Mouse (Mus musculus) small intestine, adult 2 months (tissue): ENCODE measurements around the gene 1110051M20Rik.

Source experiments
- CTCF ChIP-seq: fragments of 200-500 bp; IDR thresholded peaks from 2 replicates; pipeline ENCODE4 v1.5.1; 2012; ENCODE audit warnings: low read depth, mild to moderate bottlenecking, control low read depth, inconsistent platforms, low read length, moderate library complexity, mixed read lengths; ENCODE audit not compliant: insufficient replicate concordance, insufficient read length; ENCODE audit errors: extremely low read depth
- POLR2A ChIP-seq: fragments of 200-500 bp; IDR thresholded peaks from 2 replicates; pipeline ENCODE4 v1.6.1; 2012; ENCODE audit warnings: low read depth, mild to moderate bottlenecking, control low read depth, inconsistent platforms, low read length, moderate library complexity

DNA sequence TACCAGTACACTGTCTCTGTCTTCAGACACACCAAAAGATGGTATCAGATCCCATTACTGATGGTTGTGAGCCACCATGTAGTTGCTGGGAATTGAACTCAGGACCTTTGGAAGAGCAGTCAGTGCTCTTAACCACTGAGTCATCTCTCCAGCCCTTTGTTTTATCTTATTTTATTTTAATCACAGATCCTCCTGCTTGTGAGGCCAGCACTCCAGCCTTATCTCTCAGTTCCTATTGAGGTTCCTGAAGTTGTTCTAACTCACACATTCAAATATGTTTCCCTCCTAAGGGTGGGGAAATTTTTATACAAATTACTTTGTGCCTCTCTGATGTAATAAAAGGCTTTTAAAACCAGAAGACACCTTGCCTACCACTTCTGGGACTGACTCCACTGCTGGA is 137.9 kb downstream of the 1110051M20Rik start:
- TF ChIP-seq CTCF (no peak), POLR2A (no peak)
